Mouse (Mus musculus): ENCODE data around the gene Napa. TPM values are rescaled to one million over a fixed set of nuclear protein-coding genes. Genes with fewer than 3 reads are reported as not detected.

Gene Napa
- polyA plus RNA-seq, 1 experiment from 2014 or later: 208 TPM

- Histone ChIP-seq H3K36me3 (ENCODE audit: control insufficient read depth, insufficient read depth, low read length) (peaks cover 39% of the 10 kb centered on the region), H3K4me2 (ENCODE audit: low read length) (peak overlapping the region; percentile 57), H3K9ac (ENCODE audit: low read length) (peak overlapping the region; percentile 74), H3K27ac (ENCODE audit: low read depth) (0 out of 2 replicates have a peak overlapping the region, but pooled peaks have one; percentile 85), H3K9me3 (ENCODE audit: control insufficient read depth, low read length) (no peaks in the 10 kb centered on the region), H3K4me3 (ENCODE audit: low read depth, low read length) (peak overlapping the region; percentile 88), H3K4me1 (replicated peaks; ENCODE audit: control insufficient read depth, insufficient read depth, low read length) (peaks cover 4% of the 10 kb centered on the region), H3K27me3 (replicated peaks; ENCODE audit: control insufficient read depth, insufficient read depth, low read length) (no peaks in the 10 kb centered on the region)
- 36% methylated on average over 9 of the region's 9 CpGs for WGBS
- DNase-seq (ENCODE audit: low spot score): no peak
- 0 out of 2 replicates have a peak, but pooled peaks have one; percentile 41 for ATAC-seq (replicated peaks; ENCODE audit: low FRiP score, low TSS enrichment, low read depth)
These were observed 22.0 kb downstream of the Napa start for GRCm38 (mm10) chr7:16120262-16120600.

GRCm38 (mm10) chr7:16125829-16126228 lies 27.6 kb downstream of the Napa start:
- H3K36me3 ChIP-seq (ENCODE audit: control insufficient read depth, insufficient read depth, low read length): peaks cover 28% of the 10 kb centered on the region; the same call in 1 of the 2 replicates
- WGBS: 77% methylated on average over 9 of the region's 9 CpGs
- no peak overlapping the region for H3K4me2 ChIP-seq (ENCODE audit: low read length)
- DNase-seq (ENCODE audit: low spot score) (no peak), ATAC-seq (replicated peaks; ENCODE audit: low FRiP score, low TSS enrichment, low read depth) (no peak)
- no peak overlapping the region for H3K4me3 ChIP-seq (ENCODE audit: low read depth, low read length)
- H3K9me3 ChIP-seq (ENCODE audit: control insufficient read depth, low read length): no peaks in the 10 kb centered on the region
- no peaks in the 10 kb centered on the region for H3K27me3 ChIP-seq (replicated peaks; ENCODE audit: control insufficient read depth, insufficient read depth, low read length)
- peaks cover 13% of the 10 kb centered on the region for H3K4me1 ChIP-seq (replicated peaks; ENCODE audit: control insufficient read depth, insufficient read depth, low read length)
- no peak overlapping the region for H3K27ac ChIP-seq (ENCODE audit: low read depth)
- H3K9ac ChIP-seq (ENCODE audit: low read length): no peak overlapping the region

GRCm38 (mm10) chr7:16128344-16128743 lies 30.1 kb downstream of the Napa start:
- H3K9me3 ChIP-seq (ENCODE audit: control insufficient read depth, low read length): no peaks in the 10 kb centered on the region
- no peaks in the 10 kb centered on the region for H3K27me3 ChIP-seq (replicated peaks; ENCODE audit: control insufficient read depth, insufficient read depth, low read length)
- no peak overlapping the region for H3K27ac ChIP-seq (ENCODE audit: low read depth)
- no peak overlapping the region for H3K9ac ChIP-seq (ENCODE audit: low read length)
- ATAC-seq (replicated peaks; ENCODE audit: low FRiP score, low TSS enrichment, low read depth) (no peak), DNase-seq (ENCODE audit: low spot score) (no peak)
- H3K36me3 ChIP-seq (ENCODE audit: control insufficient read depth, insufficient read depth, low read length): peaks cover 25% of the 10 kb centered on the region; the same call in 1 of the 2 replicates
- H3K4me3 ChIP-seq (ENCODE audit: low read depth, low read length): no peak overlapping the region
- no peak overlapping the region for H3K4me2 ChIP-seq (ENCODE audit: low read length)
- 87% methylated on average over 6 of the region's 6 CpGs for WGBS
- H3K4me1 ChIP-seq (replicated peaks; ENCODE audit: control insufficient read depth, insufficient read depth, low read length): peaks cover 28% of the 10 kb centered on the region

GRCm38 (mm10) chr7:16128899-16129298 lies 30.6 kb downstream of the Napa start:
- Histone ChIP-seq H3K27ac (ENCODE audit: low read depth) (0 out of 2 replicates have a peak overlapping the region, but pooled peaks have one; percentile 77), H3K27me3 (replicated peaks; ENCODE audit: control insufficient read depth, insufficient read depth, low read length) (no peaks in the 10 kb centered on the region), H3K9me3 (ENCODE audit: control insufficient read depth, low read length) (no peaks in the 10 kb centered on the region), H3K9ac (ENCODE audit: low read length) (no peak overlapping the region), H3K4me2 (ENCODE audit: low read length) (no peak overlapping the region; the same call in 1 of the 2 replicates), H3K4me1 (replicated peaks; ENCODE audit: control insufficient read depth, insufficient read depth, low read length) (peaks cover 28% of the 10 kb centered on the region), H3K4me3 (ENCODE audit: low read depth, low read length) (peak overlapping the region; percentile 52; the same call in 1 of the 2 replicates), H3K36me3 (ENCODE audit: control insufficient read depth, insufficient read depth, low read length) (peaks cover 20% of the 10 kb centered on the region; the same call in 1 of the 2 replicates)
- 58% methylated on average over 5 of the region's 5 CpGs for WGBS
- ATAC-seq (replicated peaks; ENCODE audit: low FRiP score, low TSS enrichment, low read depth) (no peak), DNase-seq (ENCODE audit: low spot score) (no peak)

GRCm38 (mm10) chr7:16129421-16129845 lies 31.2 kb downstream of the Napa start, which contains the start of gene Slc8a2:
Gene Slc8a2, plus strand, starts transcription at chr7:16129826.
- Histone ChIP-seq H3K36me3 (ENCODE audit: control insufficient read depth, insufficient read depth, low read length) (peaks cover 21% of the 10 kb centered on the region; the same call in 1 of the 2 replicates), H3K27me3 (replicated peaks; ENCODE audit: control insufficient read depth, insufficient read depth, low read length) (no peaks in the 10 kb centered on the region), H3K4me1 (replicated peaks; ENCODE audit: control insufficient read depth, insufficient read depth, low read length) (peaks cover 28% of the 10 kb centered on the region), H3K9ac (ENCODE audit: low read length) (peak within 1 kb of the TSS; percentile 46), H3K27ac (ENCODE audit: low read depth) (peak within 1 kb of the TSS; percentile 77; the same call in 1 of the 2 replicates), H3K4me2 (ENCODE audit: low read length) (peak within 1 kb of the TSS; percentile 65), H3K9me3 (ENCODE audit: control insufficient read depth, low read length) (no peaks in the 10 kb centered on the region), H3K4me3 (ENCODE audit: low read depth, low read length) (peak within 1 kb of the TSS; percentile 52)
- DNase-seq (ENCODE audit: low spot score) (no peak), ATAC-seq (replicated peaks; ENCODE audit: low FRiP score, low TSS enrichment, low read depth) (peak; percentile 82)
- WGBS: 1% methylated on average over 12 of the region's 12 CpGs

- ATAC-seq (replicated peaks; ENCODE audit: low FRiP score, low TSS enrichment, low read depth): peak; percentile 85
- under 1% methylated on average over 37 of the region's 38 CpGs for WGBS
- H3K9ac ChIP-seq (ENCODE audit: low read length): peak overlapping the region; percentile 46
- H3K4me3 ChIP-seq (ENCODE audit: low read depth, low read length): peak overlapping the region; percentile 52
- peak overlapping the region; percentile 65 for H3K4me2 ChIP-seq (ENCODE audit: low read length)
- peaks cover 28% of the 10 kb centered on the region for H3K4me1 ChIP-seq (replicated peaks; ENCODE audit: control insufficient read depth, insufficient read depth, low read length)
- no peaks in the 10 kb centered on the region for H3K9me3 ChIP-seq (ENCODE audit: control insufficient read depth, low read length)
- H3K36me3 ChIP-seq (ENCODE audit: control insufficient read depth, insufficient read depth, low read length): peaks cover 21% of the 10 kb centered on the region; the same call in 1 of the 2 replicates
- DNase-seq (ENCODE audit: low spot score): peak; percentile 94
- peak overlapping the region; percentile 77; the same call in 1 of the 2 replicates for H3K27ac ChIP-seq (ENCODE audit: low read depth)
- no peaks in the 10 kb centered on the region for H3K27me3 ChIP-seq (replicated peaks; ENCODE audit: control insufficient read depth, insufficient read depth, low read length)
These were observed 31.8 kb downstream of the Napa start for GRCm38 (mm10) chr7:16129846-16130691.

GRCm38 (mm10) chr7:16130956-16131634 lies 32.8 kb downstream of the Napa start:
- H3K4me2 ChIP-seq (ENCODE audit: low read length): peak overlapping the region; percentile 65
- DNase-seq (ENCODE audit: low spot score) (no peak), ATAC-seq (replicated peaks; ENCODE audit: low FRiP score, low TSS enrichment, low read depth) (no peak)
- peaks cover 28% of the 10 kb centered on the region for H3K4me1 ChIP-seq (replicated peaks; ENCODE audit: control insufficient read depth, insufficient read depth, low read length)
- H3K27me3 ChIP-seq (replicated peaks; ENCODE audit: control insufficient read depth, insufficient read depth, low read length): no peaks in the 10 kb centered on the region
- 21% methylated on average over 13 of the region's 13 CpGs for WGBS
- no peaks in the 10 kb centered on the region for H3K9me3 ChIP-seq (ENCODE audit: control insufficient read depth, low read length)
- peaks cover 15% of the 10 kb centered on the region; the same call in 1 of the 2 replicates for H3K36me3 ChIP-seq (ENCODE audit: control insufficient read depth, insufficient read depth, low read length)
- no peak overlapping the region for H3K27ac ChIP-seq (ENCODE audit: low read depth)
- H3K9ac ChIP-seq (ENCODE audit: low read length): no peak overlapping the region
- H3K4me3 ChIP-seq (ENCODE audit: low read depth, low read length): peak overlapping the region; percentile 52

GRCm38 (mm10) chr7:16132161-16132581 lies 33.9 kb downstream of the Napa start:
- Histone ChIP-seq H3K4me3 (ENCODE audit: low read depth, low read length) (no peak overlapping the region), H3K4me1 (replicated peaks; ENCODE audit: control insufficient read depth, insufficient read depth, low read length) (peaks cover 28% of the 10 kb centered on the region), H3K9me3 (ENCODE audit: control insufficient read depth, low read length) (no peaks in the 10 kb centered on the region), H3K9ac (ENCODE audit: low read length) (no peak overlapping the region), H3K27me3 (replicated peaks; ENCODE audit: control insufficient read depth, insufficient read depth, low read length) (no peaks in the 10 kb centered on the region), H3K4me2 (ENCODE audit: low read length) (peak overlapping the region; percentile 20; the same call in 1 of the 2 replicates), H3K36me3 (ENCODE audit: control insufficient read depth, insufficient read depth, low read length) (peaks cover 8% of the 10 kb centered on the region; the same call in 1 of the 2 replicates), H3K27ac (ENCODE audit: low read depth) (no peak overlapping the region)
- ATAC-seq (replicated peaks; ENCODE audit: low FRiP score, low TSS enrichment, low read depth) (no peak), DNase-seq (ENCODE audit: low spot score) (no peak)
- 9% methylated on average over 7 of the region's 7 CpGs for WGBS
